Mouse (Mus musculus): ENCODE measurements at regions not wholly inside any gene's neighbourhood (a gene's known extent, or its start where the extent isn't known, plus 50 kb on each side); places are given as distances from the start of the nearest gene placed in this dataset.
"Not testable (repeated sequence)": the region's sequence is repeated elsewhere in the genome, so short reads cannot be mapped to it uniquely, and the experiment has no call there.

DNA sequence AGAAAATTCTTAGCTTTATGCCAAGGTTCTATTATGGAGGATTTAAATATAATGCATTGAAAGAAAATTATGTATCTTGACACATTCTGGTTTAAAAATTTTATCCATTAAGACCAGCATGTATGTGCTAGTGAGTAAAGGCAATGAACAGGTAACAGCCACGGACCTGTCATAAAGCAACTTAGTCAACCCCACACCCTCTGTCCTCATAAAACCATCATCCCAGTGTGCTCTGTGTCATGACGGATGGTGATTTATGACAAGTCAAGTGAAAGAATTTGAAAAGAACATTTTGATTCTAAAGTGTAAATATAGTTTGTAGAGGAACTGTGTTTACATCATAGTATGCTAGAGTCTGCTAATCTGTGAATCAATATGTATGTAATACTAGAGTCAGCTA, 946.3 kb upstream of the Cypt12 start:
- no peak for DNase-seq

DNA sequence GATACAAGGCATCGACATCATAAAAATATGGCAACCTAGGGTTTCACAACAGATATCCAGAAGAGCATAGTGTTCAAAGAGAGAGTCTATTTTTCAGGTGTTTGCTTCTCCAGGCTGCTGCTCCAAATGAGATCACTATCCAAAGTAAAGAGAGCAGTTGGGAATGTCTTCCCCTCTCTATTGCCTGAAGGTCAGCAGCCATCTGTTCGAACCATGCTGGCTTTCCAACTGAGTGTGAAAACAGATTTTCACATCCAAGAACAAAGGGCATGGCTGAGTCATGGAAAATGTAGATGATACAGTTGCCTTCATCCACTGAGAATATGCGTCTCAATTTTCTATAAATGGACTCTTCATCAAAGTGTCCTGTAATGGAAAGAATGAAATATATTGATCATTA, 945.1 kb upstream of the Cypt12 start:
- DNase-seq: peak; percentile 19

- peak; percentile 4 for DNase-seq
Measured at GRCm38 (mm10) chr3:17014184-17015048, 933.8 kb upstream of the Cypt12 start.

DNA sequence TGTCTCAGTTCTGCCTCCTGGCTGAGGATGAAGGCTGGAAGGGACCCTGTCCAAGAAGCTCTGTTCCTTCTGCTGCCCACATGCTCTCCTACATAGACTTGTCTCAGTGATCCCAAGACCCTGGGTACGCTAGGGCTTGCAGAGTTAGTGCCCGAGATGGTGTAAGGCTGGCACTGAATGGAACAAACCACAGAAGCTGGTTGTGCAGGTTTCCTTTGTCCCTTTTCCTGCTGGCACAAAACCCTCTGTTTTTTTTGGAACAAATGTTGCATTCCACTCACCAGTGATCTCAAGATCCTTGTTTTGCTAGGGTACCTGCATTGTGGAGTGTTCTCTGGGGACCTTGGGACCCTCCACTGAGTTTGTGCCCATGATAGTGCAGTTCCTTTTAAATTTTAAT, 897.4 kb upstream of the Cypt12 start:
- DNase-seq: no peak

DNA sequence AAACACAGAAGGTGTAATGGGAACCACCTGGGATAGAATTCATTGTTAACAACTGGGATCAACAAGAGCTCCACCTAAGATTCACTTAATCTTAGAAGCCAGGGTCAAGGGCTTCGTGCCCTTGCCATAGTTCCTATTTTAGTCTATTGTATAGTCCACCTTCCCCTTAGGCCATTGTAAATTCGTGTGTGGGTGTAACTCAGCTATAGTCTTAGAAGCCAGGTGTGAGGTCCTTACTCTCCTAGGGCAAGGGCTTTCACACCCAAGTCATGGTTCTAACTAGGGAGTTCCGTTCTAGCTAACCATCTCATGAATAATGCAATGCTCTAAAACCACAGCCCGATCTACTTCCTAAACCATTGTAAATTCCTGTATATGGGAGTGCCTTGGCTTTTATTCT, 889.8 kb upstream of the Cypt12 start:
- DNase-seq: not testable (repeated sequence)

GRCm38 (mm10) chr3:17106261-17106660, 841.9 kb upstream of the Cypt12 start:
- not testable (repeated sequence) for DNase-seq

Data from retina, postnatal 1 day (tissue).